Mouse (Mus musculus): ENCODE results near the gene Olfr853. TPM values are rescaled to one million over a fixed set of nuclear protein-coding genes. Genes with fewer than 3 reads are reported as not detected.

Olfr853 gene
- not detected in 2 replicates for polyA plus RNA-seq (2016; fragmentation: Nextera tagmentation; extraction: Ambion mirVana)

GRCm38 (mm10) chr9:19540976-19541375, at the start of gene Olfr853:
Olfr853 (minus strand) TSS chr9:19541076.
- Histone ChIP-seq H3K36me3 (no peaks in the 10 kb centered on the region), H3K4me2 (replicated peaks) (no peak within 1 kb of the TSS), H3K4me1 (no peaks in the 10 kb centered on the region), H3K9ac (no peak within 1 kb of the TSS), H3K4me3 (no peak within 1 kb of the TSS), H3K27me3 (no peaks in the 10 kb centered on the region), H3K27ac (no peak within 1 kb of the TSS), H3K9me3 (replicated peaks) (peaks cover 16% of the 10 kb centered on the region)
- WGBS: 77% methylated on average over 1 of the region's 1 CpGs
- no peak for ATAC-seq (ENCODE audit: low FRiP score)

- H3K4me3 ChIP-seq: no peak within 1 kb of the TSS
- no peak within 1 kb of the TSS for H3K9ac ChIP-seq
- no peaks in the 10 kb centered on the region for H3K36me3 ChIP-seq
- 0 out of 2 replicates have a peak, but pooled peaks cover 7% of the 10 kb centered on the region for H3K9me3 ChIP-seq (replicated peaks)
- H3K27me3 ChIP-seq: no peaks in the 10 kb centered on the region
- H3K4me1 ChIP-seq: no peaks in the 10 kb centered on the region
- no peak within 1 kb of the TSS for H3K4me2 ChIP-seq (replicated peaks)
- no peak within 1 kb of the TSS for H3K27ac ChIP-seq
- ATAC-seq (ENCODE audit: low FRiP score): no peak
Measured at GRCm38 (mm10) chr9:19582317-19582716, 41.4 kb upstream of the Olfr853 start, which contains the start of gene Olfr855. Olfr855 (plus strand) TSS chr9:19582617.

- H3K4me2 ChIP-seq (replicated peaks): no peak within 1 kb of the TSS
- no peak for ATAC-seq (ENCODE audit: low FRiP score)
- 86% methylated on average over 1 of the region's 1 CpGs for WGBS
Measured at GRCm38 (mm10) chr9:19567282-19567681, 26.4 kb upstream of the Olfr853 start, which contains the start of gene Olfr854. Olfr854 (minus strand) TSS chr9:19567382.

GRCm38 (mm10) chr9:19492995-19493394, 47.9 kb downstream of the Olfr853 start, which contains the start of gene Olfr851:
Olfr851 (plus strand) TSS chr9:19493295.
- no peak within 1 kb of the TSS for H3K27ac ChIP-seq
- H3K4me2 ChIP-seq (replicated peaks): no peak within 1 kb of the TSS
- no peak for ATAC-seq (ENCODE audit: low FRiP score)

More at GRCm38 (mm10) chr9:19567282-19567681, 26.4 kb upstream of the Olfr853 start, which contains the start of gene Olfr854:
- Histone ChIP-seq H3K27ac (no peak within 1 kb of the TSS), H3K9ac (no peak within 1 kb of the TSS), H3K27me3 (no peaks in the 10 kb centered on the region), H3K9me3 (replicated peaks) (no peaks in the 10 kb centered on the region), H3K36me3 (no peaks in the 10 kb centered on the region), H3K4me3 (no peak within 1 kb of the TSS), H3K4me1 (no peaks in the 10 kb centered on the region)

More at GRCm38 (mm10) chr9:19492995-19493394, 47.9 kb downstream of the Olfr853 start, which contains the start of gene Olfr851:
- H3K36me3 ChIP-seq: no peaks in the 10 kb centered on the region
- H3K27me3 ChIP-seq: no peaks in the 10 kb centered on the region
- no peak within 1 kb of the TSS for H3K4me3 ChIP-seq
- no peaks in the 10 kb centered on the region for H3K4me1 ChIP-seq
- H3K9me3 ChIP-seq (replicated peaks): peaks cover 13% of the 10 kb centered on the region; the same call in 1 of the 2 replicates
- no peak within 1 kb of the TSS for H3K9ac ChIP-seq

Other genes with a start within 250 kb of the Olfr853 start
- not detected in 2 replicates for gene Olfr844, start 224.7 kb downstream of the Olfr853 start, polyA plus RNA-seq (2016; fragmentation: Nextera tagmentation; extraction: Ambion mirVana)
- not detected in 2 replicates for gene Olfr845, start 204.6 kb downstream of the Olfr853 start, polyA plus RNA-seq (2016; fragmentation: Nextera tagmentation; extraction: Ambion mirVana)
- not detected in 2 replicates for gene Olfr846, start 177.1 kb downstream of the Olfr853 start, polyA plus RNA-seq (2016; fragmentation: Nextera tagmentation; extraction: Ambion mirVana)
- gene Olfr847, start 162.4 kb downstream of the Olfr853 start, polyA plus RNA-seq (2016; fragmentation: Nextera tagmentation; extraction: Ambion mirVana): not detected in 2 replicates
- not detected in 2 replicates for gene Olfr849, start 100.8 kb downstream of the Olfr853 start, polyA plus RNA-seq (2016; fragmentation: Nextera tagmentation; extraction: Ambion mirVana)
- gene Olfr850, start 62.8 kb downstream of the Olfr853 start, polyA plus RNA-seq (2016; fragmentation: Nextera tagmentation; extraction: Ambion mirVana): not detected in 2 replicates
- gene Olfr851, start 47.8 kb downstream of the Olfr853 start, polyA plus RNA-seq (2016; fragmentation: Nextera tagmentation; extraction: Ambion mirVana): not detected in 2 replicates
- not detected in 2 replicates for gene Olfr854, start 26.3 kb upstream of the Olfr853 start, polyA plus RNA-seq (2016; fragmentation: Nextera tagmentation; extraction: Ambion mirVana)
- gene Olfr855, start 41.5 kb upstream of the Olfr853 start, polyA plus RNA-seq (2016; fragmentation: Nextera tagmentation; extraction: Ambion mirVana): not detected in 2 replicates
- 40.0 and 41.0 TPM in 2 replicates for gene Zfp317, start 81.0 kb upstream of the Olfr853 start, polyA plus RNA-seq (2016; fragmentation: Nextera tagmentation; extraction: Ambion mirVana)
- not detected in 2 replicates for gene Olfr857, start 168.4 kb upstream of the Olfr853 start, polyA plus RNA-seq (2016; fragmentation: Nextera tagmentation; extraction: Ambion mirVana)
- gene Olfr58, start 239.2 kb upstream of the Olfr853 start, polyA plus RNA-seq (2016; fragmentation: Nextera tagmentation; extraction: Ambion mirVana): not detected in 2 replicates